Mouse (Mus musculus): ENCODE data around the gene Rapgef6. TPM values are rescaled to one million over a fixed set of nuclear protein-coding genes. Genes with fewer than 3 reads are reported as not detected.

Rapgef6 gene
- polyA plus RNA-seq, 1 experiment from 2014 or later = 29.6 TPM

GRCm38 (mm10) chr11:54729311-54729710, 206.7 kb downstream of the Rapgef6 start:
- Histone ChIP-seq H3K27me3 (ENCODE audit: insufficient read depth, poor library complexity, severe bottlenecking) (no peaks in the 10 kb centered on the region), H3K27ac (no peak overlapping the region), H3K4me1 (replicated peaks) (peaks cover 11% of the 10 kb centered on the region), H3K36me3 (peaks cover 94% of the 10 kb centered on the region), H3K4me3 (no peak overlapping the region), H3K9me3 (no peaks in the 10 kb centered on the region)
- no peak for DNase-seq (ENCODE audit: low spot score)
- WGBS = 96% methylated on average over 3 of the region's 3 CpGs

DNA sequence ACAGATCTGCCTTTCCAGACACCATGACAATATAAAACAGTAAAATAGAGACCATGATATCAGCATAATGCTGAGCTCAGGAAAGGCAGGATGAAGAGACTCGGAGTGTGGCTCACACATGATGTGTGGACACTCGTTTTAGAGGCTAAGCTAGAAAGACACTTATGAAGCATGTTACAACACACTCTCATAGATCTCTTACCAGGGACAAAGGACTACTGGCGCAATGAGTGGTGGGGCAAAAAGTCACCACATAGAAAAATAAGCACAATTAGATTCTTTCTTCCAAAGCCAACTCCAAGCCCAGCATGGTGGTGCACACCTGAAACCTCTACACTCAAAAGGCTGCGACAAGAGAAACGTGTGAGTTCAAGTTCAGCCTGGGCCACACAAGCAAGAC, 208.3 kb downstream of the Rapgef6 start:
- Histone ChIP-seq H3K27me3 (ENCODE audit: insufficient read depth, poor library complexity, severe bottlenecking) (no peaks in the 10 kb centered on the region), H3K4me3 (no peak overlapping the region), H3K4me1 (replicated peaks) (peaks cover 7% of the 10 kb centered on the region; the same call in 1 of the 2 replicates), H3K9me3 (no peaks in the 10 kb centered on the region), H3K27ac (no peak overlapping the region), H3K36me3 (peaks cover 94% of the 10 kb centered on the region)
- 90% methylated on average over 5 of the region's 5 CpGs for WGBS
- DNase-seq (ENCODE audit: low spot score) = no peak

- Histone ChIP-seq H3K9me3 (no peaks in the 10 kb centered on the region), H3K27ac (no peak overlapping the region), H3K27me3 (ENCODE audit: insufficient read depth, poor library complexity, severe bottlenecking) (no peaks in the 10 kb centered on the region), H3K4me1 (replicated peaks) (peaks cover 7% of the 10 kb centered on the region; the same call in 1 of the 2 replicates), H3K36me3 (peaks cover 94% of the 10 kb centered on the region), H3K4me3 (no peak overlapping the region)
- no peak for DNase-seq (ENCODE audit: low spot score)
- WGBS = 89% methylated on average over 7 of the region's 7 CpGs
Observed at GRCm38 (mm10) chr11:54731367-54731766, 208.7 kb downstream of the Rapgef6 start.

GRCm38 (mm10) chr11:54733546-54733945, 210.9 kb downstream of the Rapgef6 start:
- no peaks in the 10 kb centered on the region for H3K9me3 ChIP-seq
- WGBS = 61% methylated on average over 7 of the region's 7 CpGs
- H3K36me3 ChIP-seq = peaks cover 86% of the 10 kb centered on the region

GRCm38 (mm10) chr11:54735114-54735513, 212.5 kb downstream of the Rapgef6 start:
- no peaks in the 10 kb centered on the region for H3K9me3 ChIP-seq
- no peak for DNase-seq (ENCODE audit: low spot score)
- H3K4me1 ChIP-seq (replicated peaks) = peaks cover 7% of the 10 kb centered on the region; the same call in 1 of the 2 replicates
- H3K36me3 ChIP-seq = peaks cover 88% of the 10 kb centered on the region
- H3K27me3 ChIP-seq (ENCODE audit: insufficient read depth, poor library complexity, severe bottlenecking) = no peaks in the 10 kb centered on the region
- 90% methylated on average over 1 of the region's 1 CpGs for WGBS
- no peak overlapping the region for H3K27ac ChIP-seq
- H3K4me3 ChIP-seq = no peak overlapping the region

More at GRCm38 (mm10) chr11:54733546-54733945, 210.9 kb downstream of the Rapgef6 start:
- no peak overlapping the region for H3K4me3 ChIP-seq
- no peak overlapping the region for H3K27ac ChIP-seq
- DNase-seq (ENCODE audit: low spot score) = no peak
- H3K27me3 ChIP-seq (ENCODE audit: insufficient read depth, poor library complexity, severe bottlenecking) = no peaks in the 10 kb centered on the region
- H3K4me1 ChIP-seq (replicated peaks) = peaks cover 7% of the 10 kb centered on the region; the same call in 1 of the 2 replicates

DNA sequence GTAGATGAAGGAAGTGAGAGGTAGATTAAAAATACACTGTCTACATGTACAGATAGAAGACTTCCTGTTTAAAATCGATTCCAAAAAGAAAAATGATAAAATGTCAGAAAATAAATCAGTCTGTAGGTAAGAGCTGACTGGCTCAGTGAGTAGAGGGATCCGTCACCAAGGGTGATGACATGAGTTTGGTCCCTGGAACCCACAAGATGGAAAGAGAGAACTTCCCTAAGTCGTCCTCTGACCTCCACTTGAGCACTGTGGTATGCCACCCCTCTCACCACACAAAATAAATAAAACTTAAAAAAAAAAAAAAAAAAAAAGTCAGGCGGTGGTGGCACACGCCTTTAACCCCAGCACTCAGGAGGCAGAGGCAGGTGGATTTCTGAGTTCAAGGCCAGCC, 214.3 kb downstream of the Rapgef6 start:
- WGBS = 89% methylated on average over 5 of the region's 5 CpGs
- Histone ChIP-seq H3K4me1 (replicated peaks) (peaks cover 7% of the 10 kb centered on the region; the same call in 1 of the 2 replicates), H3K9me3 (no peaks in the 10 kb centered on the region), H3K4me3 (no peak overlapping the region), H3K27me3 (ENCODE audit: insufficient read depth, poor library complexity, severe bottlenecking) (no peaks in the 10 kb centered on the region), H3K36me3 (peaks cover 88% of the 10 kb centered on the region), H3K27ac (no peak overlapping the region)
- DNase-seq (ENCODE audit: low spot score) = no peak

DNA sequence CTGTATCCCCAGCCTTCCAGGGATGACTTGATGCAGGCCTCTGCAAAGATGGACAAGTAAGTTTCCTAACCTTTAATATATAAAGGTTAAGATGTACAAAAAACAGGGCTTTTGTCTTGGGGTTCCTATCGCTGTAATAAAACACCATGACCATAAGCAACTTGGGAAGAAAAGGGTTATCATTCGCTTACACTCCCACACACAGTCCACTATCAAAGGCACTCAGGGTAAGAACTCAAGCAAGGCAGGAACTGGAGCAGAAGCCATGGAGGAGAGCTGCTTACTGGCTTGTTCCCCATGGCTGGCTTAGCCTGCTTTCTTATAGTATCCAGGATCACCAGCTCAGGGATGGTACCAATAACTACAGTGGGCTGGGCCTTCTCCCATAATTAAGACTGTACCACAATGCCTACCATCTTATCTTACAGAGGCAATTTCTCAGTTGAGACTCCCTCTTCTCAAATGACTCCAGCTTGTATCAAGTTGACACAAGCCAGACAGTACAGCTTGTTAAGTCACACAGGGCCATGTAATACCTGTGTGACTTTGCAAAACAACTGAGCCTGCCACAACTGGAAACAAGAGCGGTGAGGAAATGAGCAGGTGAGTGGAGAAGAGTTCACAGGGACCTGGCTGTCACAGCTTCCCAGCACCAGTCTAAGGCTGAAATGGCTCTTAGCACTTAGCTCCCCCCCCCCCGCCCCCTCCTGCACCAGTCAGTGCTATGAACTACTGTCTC, 216.5 kb downstream of the Rapgef6 start:
- Histone ChIP-seq H3K36me3 (peaks cover 86% of the 10 kb centered on the region), H3K27me3 (ENCODE audit: insufficient read depth, poor library complexity, severe bottlenecking) (no peaks in the 10 kb centered on the region), H3K27ac (no peak overlapping the region), H3K4me1 (replicated peaks) (0 out of 2 replicates have a peak, but pooled peaks cover 2% of the 10 kb centered on the region), H3K9me3 (no peaks in the 10 kb centered on the region), H3K4me3 (no peak overlapping the region)
- WGBS = 96% methylated on average over 4 of the region's 4 CpGs
- DNase-seq (ENCODE audit: low spot score) = no peak

DNA sequence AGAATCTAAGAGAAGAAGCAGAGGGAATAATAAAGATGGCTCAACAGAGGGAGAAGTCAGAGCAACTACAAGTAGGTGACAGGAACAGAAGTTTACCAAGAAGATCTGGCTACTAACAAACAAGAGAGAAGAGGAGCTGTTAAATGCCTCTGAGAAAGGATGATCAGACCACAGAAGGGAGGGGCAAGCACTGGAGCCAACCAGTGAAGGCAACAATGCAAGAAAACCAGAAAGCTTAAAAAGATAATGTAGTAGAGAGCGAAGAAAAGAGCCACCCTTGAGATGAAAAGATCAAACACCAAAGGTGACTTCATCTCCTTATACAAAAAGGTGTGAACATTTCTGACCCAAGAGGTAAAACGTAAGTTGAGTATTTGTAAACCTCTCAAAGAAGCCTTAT, 218.7 kb downstream of the Rapgef6 start:
- Histone ChIP-seq H3K4me3 (no peak overlapping the region), H3K27me3 (ENCODE audit: insufficient read depth, poor library complexity, severe bottlenecking) (no peaks in the 10 kb centered on the region), H3K4me1 (replicated peaks) (no peaks in the 10 kb centered on the region), H3K9me3 (no peaks in the 10 kb centered on the region), H3K36me3 (peaks cover 79% of the 10 kb centered on the region), H3K27ac (no peak overlapping the region)
- no peak for DNase-seq (ENCODE audit: low spot score)
- WGBS = 94% methylated on average over 2 of the region's 2 CpGs

- Histone ChIP-seq H3K4me3 (no peak overlapping the region), H3K9me3 (no peaks in the 10 kb centered on the region), H3K36me3 (peaks cover 86% of the 10 kb centered on the region), H3K27me3 (ENCODE audit: insufficient read depth, poor library complexity, severe bottlenecking) (no peaks in the 10 kb centered on the region), H3K27ac (no peak overlapping the region), H3K4me1 (replicated peaks) (no peaks in the 10 kb centered on the region)
- no peak for DNase-seq (ENCODE audit: low spot score)
- 94% methylated on average over 1 of the region's 1 CpGs for WGBS
Observed at GRCm38 (mm10) chr11:54744231-54744630, 221.6 kb downstream of the Rapgef6 start.

Other genes starting within 250 kb of the Rapgef6 start
- gene Acsl6, start 219.0 kb upstream of the Rapgef6 start, polyA plus RNA-seq (2016; fragmentation: Nextera tagmentation; extraction: Ambion mirVana) = 12.4 and 18.2 TPM in 2 replicates
- gene Meikin, start 152.2 kb upstream of the Rapgef6 start, polyA plus RNA-seq (2016; fragmentation: Nextera tagmentation; extraction: Ambion mirVana) = not detected in 2 replicates
- 7.5 and 8.4 TPM in 2 replicates for gene Fnip1, start 84.6 kb upstream of the Rapgef6 start, polyA plus RNA-seq (2016; fragmentation: Nextera tagmentation; extraction: Ambion mirVana)

All from hindbrain, embryonic 10.5 days (tissue).